Mouse (Mus musculus) limb, embryonic 13.5 days (tissue): ENCODE data around the gene Scarb2. TPM values are rescaled to one million over a fixed set of nuclear protein-coding genes. Genes with fewer than 3 reads are reported as not detected.
A peak's percentile ranks its signal among the peaks of the same experiment; 100 is the strongest.

Experiments
- ATAC-seq: fragments of 200-750 bp; cut with Nextera tagmentation; 2 replicates; pipeline ENCODE4 v1.8.0; 2017; ENCODE audit warnings: low read depth, moderate number of reproducible peaks, moderate TSS enrichment; ENCODE audit not compliant: low FRiP score
- H3K27ac ChIP-seq: fragments of 300-500 bp; sonication (generic); 2 replicates; pipeline ENCODE4 v1.5.1; 2015; ENCODE audit warnings: inconsistent platforms, mild to moderate bottlenecking, moderate library complexity
- H3K27me3 ChIP-seq: fragments of 300-500 bp; sonication (generic); 2 replicates; pipeline ENCODE4 v1.6.1; 2015; ENCODE audit warnings: mild to moderate bottlenecking, inconsistent platforms
- H3K36me3 ChIP-seq: fragments of 300-500 bp; sonication (generic); 2 replicates; pipeline ENCODE4 v1.6.1; 2015; ENCODE audit warnings: inconsistent platforms, mild to moderate bottlenecking, moderate library complexity
- H3K4me1 ChIP-seq: fragments of 300-500 bp; sonication (generic); 2 replicates; pipeline ENCODE4 v1.6.1; 2015; ENCODE audit warnings: inconsistent platforms
- H3K4me2 ChIP-seq: fragments of 300-500 bp; sonication (generic); replicated peaks from 2 replicates; pipeline ENCODE4 v1.6.1; 2015; ENCODE audit warnings: inconsistent platforms, mild to moderate bottlenecking, moderate library complexity
- H3K4me3 ChIP-seq: fragments of 300-500 bp; sonication (generic); 2 replicates; pipeline ENCODE4 v1.5.1; 2015; ENCODE audit warnings: moderate library complexity, mild to moderate bottlenecking, inconsistent platforms
- H3K9ac ChIP-seq: fragments of 300-500 bp; sonication (generic); 2 replicates; pipeline ENCODE4 v1.6.1; 2015; ENCODE audit warnings: mild to moderate bottlenecking, inconsistent platforms
- H3K9me3 ChIP-seq: fragments of 300-500 bp; sonication (generic); 2 replicates; pipeline ENCODE4 v1.6.1; 2016; ENCODE audit warnings: inconsistent platforms
- WGBS: fragments of 180-500 bp; shearing (Covaris S2); methylation state at CpG from one replicate; pipeline ENCODE4 v1.1.7; 2015; 5-methylcytosine and 5-hydroxymethylcytosine counted together
- polyA plus RNA-seq: library from polyadenylated mRNA; unstranded; fragments of >200 nt; fragmentation: Nextera tagmentation; extraction: Ambion mirVana; gene quantifications from 2 replicates; pipeline ENCODE4 v1.2.1, GENCODE M21; 2015

The Scarb2 gene
- polyA plus RNA-seq, 1 experiment from 2014 or later, result 12.2 TPM

DNA sequence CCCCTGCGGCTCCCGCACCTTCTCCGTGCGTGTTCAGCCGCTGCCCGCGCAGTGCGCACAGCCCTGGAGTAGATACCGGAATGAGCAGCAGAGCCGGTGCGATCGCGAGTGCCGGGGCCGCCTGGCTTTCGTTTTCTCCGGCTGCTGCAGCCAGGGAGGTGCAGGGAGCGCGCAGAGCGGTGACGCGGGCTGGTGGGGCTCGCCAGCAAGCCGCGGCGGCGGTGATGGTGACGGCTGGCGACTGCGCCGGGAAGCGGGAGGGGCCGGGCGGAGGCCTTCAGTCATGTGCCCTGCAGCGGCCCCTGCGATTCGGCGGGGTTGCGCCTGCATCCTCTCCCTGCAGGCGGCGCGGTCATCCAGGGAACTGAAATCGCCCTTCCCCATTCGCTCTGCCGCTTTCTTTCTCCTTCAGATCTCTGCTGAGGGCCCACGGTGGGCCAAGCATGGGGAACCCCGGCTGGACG is 1.2 kb downstream of the Scarb2 start:
- Histone ChIP-seq H3K27me3 (no peaks in the 10 kb centered on the region), H3K9ac (peak overlapping the region; percentile 94), H3K4me1 (peaks cover 22% of the 10 kb centered on the region), H3K36me3 (no peaks in the 10 kb centered on the region), H3K4me3 (peak overlapping the region; percentile 87), H3K9me3 (no peaks in the 10 kb centered on the region), H3K4me2 (peak overlapping the region; percentile 76), H3K27ac (peak overlapping the region; percentile 96)
- 1% methylated on average over 48 of the region's 48 CpGs for WGBS
- ATAC-seq, result peak; percentile 97

DNA sequence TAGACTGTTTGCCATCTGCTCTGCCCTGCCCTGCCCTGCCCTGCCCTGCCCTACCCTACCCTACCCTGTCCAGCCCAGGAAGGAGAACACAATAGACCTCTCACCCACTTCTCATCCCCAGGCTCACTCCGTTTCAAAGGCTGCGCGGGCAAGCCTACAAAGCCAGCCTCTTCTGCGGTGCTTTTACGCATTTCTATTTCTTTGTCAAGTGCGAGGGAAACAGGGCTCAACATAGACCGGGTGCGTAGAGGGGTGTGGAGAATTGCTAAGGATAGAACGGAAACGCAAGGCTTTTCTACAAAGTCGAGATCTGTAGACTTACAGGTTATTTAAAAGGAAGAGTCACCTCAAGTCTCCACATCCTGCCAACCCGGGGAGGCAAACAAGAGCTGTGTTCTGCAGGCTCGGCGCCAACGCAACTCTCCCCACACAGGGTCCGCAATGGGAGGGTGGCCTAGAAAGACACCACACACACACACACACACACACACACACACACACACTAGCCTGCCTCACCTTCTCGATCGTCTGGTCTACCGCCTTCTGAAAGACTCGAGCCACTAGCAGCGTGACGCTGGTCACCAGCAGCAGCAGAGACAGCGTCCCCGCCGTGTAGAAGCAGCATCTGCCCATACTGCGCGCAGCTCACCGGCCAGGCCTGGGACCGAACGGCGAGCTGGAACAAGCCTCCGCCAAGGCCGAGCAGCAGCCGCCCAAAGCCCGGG is 1.8 kb downstream of the Scarb2 start:
- H3K9ac ChIP-seq, result peak overlapping the region; percentile 94

DNA sequence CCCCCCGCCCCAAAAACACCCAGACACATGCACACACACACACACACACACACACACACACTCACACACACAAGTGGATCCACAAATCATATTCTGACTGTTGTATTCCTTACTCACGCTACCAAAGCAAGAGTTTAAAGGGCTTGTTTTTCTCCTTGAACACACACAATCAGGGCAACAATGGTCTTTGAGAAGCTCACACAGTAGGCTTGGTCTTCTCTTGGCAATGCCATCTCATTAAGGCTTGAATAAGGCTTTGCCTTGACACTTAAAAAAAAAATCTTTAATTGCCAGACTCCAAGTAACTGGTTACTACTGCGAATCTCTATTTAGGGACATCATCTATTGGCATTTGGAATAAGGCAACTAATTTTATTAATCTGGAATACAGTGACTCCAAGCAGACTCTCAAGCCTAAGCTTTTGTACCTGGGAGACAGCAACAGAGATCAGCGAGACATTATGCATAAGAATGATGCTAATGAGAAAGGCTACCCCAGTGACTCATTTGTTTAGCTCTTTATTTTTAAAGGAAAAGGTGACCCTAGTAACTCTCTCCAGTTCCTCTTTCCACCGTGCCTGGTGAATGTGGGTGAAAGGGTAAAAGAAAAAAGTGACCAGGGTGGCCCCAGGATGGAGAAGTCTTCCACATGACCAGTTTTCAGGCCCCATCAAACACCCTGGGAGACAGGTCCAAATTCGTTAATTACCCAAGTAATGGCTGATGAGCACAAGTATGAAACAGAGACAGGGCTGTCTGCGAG is 2.6 kb downstream of the Scarb2 start:
- no peaks in the 10 kb centered on the region for H3K36me3 ChIP-seq
- H3K4me1 ChIP-seq, result peaks cover 23% of the 10 kb centered on the region
- no peak for ATAC-seq
- WGBS, result 41% methylated on average over 7 of the region's 7 CpGs
- H3K27me3 ChIP-seq, result no peaks in the 10 kb centered on the region
- no peaks in the 10 kb centered on the region for H3K9me3 ChIP-seq
- peak overlapping the region; percentile 94 for H3K9ac ChIP-seq
- H3K27ac ChIP-seq, result no peak overlapping the region
- H3K4me2 ChIP-seq, result peak overlapping the region; percentile 76
- H3K4me3 ChIP-seq, result peak overlapping the region; percentile 87

More for the DNA sequence above, 1.8 kb downstream of the Scarb2 start:
- Histone ChIP-seq H3K4me1 (peaks cover 22% of the 10 kb centered on the region), H3K4me2 (peak overlapping the region; percentile 76), H3K36me3 (no peaks in the 10 kb centered on the region), H3K27ac (peak overlapping the region; percentile 96), H3K9me3 (no peaks in the 10 kb centered on the region), H3K27me3 (no peaks in the 10 kb centered on the region), H3K4me3 (peak overlapping the region; percentile 87)
- peak; percentile 85 for ATAC-seq
- WGBS, result under 1% methylated on average over 34 of the region's 35 CpGs

DNA sequence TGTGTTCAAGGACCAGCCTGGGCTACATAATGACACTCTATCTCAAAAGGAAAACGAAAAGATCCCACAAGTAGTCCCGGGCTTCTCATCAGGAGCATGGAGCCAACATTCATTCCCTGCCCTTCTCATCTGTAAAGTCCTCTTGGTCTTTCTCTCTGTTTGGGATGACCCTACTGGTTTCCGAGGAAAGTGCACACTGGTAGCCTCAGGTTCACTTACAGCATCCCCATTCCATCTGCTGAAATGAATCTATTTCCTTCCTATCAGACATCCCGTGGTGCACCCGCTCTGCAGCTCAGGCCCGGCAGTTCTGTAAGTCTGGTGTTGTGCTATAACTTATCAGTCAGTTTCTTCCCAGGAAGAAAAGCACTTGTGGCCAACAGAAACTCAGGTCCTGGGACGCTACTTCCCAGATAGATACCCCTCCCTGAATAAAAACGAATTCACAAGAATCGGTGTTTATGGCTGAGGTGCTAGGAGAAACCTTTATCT is 3.2 kb downstream of the Scarb2 start:
- H3K4me3 ChIP-seq, result peak overlapping the region; percentile 87; the same call in 1 of the 2 replicates
- ATAC-seq, result no peak
- no peaks in the 10 kb centered on the region for H3K9me3 ChIP-seq
- H3K36me3 ChIP-seq, result no peaks in the 10 kb centered on the region
- H3K4me1 ChIP-seq, result peaks cover 29% of the 10 kb centered on the region
- no peak overlapping the region for H3K9ac ChIP-seq
- no peaks in the 10 kb centered on the region for H3K27me3 ChIP-seq
- H3K27ac ChIP-seq, result no peak overlapping the region
- 84% methylated on average over 9 of the region's 9 CpGs for WGBS
- H3K4me2 ChIP-seq, result peak overlapping the region; percentile 76

DNA sequence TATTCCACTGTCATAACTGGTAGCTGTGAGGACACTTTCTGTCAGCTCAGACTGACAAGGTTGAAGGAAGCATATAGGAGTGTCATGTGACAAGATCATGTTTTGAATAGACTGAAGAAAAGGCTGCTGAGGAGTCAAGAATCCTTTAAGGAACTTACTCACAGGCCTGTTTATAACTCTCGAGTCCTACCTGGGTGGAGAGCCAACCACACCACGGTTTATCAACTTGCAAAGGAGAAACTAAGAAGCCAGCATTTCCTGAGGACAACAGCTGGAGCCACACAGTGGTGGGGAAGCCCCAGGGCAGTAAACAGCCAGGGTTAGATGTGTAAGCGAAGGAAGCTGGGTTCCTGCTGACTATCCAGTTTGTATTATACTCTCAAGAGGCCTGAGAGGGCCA is 7.3 kb downstream of the Scarb2 start:
- no peaks in the 10 kb centered on the region for H3K9me3 ChIP-seq
- H3K4me2 ChIP-seq, result no peak overlapping the region
- no peak overlapping the region for H3K9ac ChIP-seq
- no peak overlapping the region for H3K4me3 ChIP-seq
- H3K27me3 ChIP-seq, result no peaks in the 10 kb centered on the region
- 56% methylated on average over 3 of the region's 3 CpGs for WGBS
- H3K4me1 ChIP-seq, result peaks cover 23% of the 10 kb centered on the region
- no peak for ATAC-seq
- H3K27ac ChIP-seq, result no peak overlapping the region
- H3K36me3 ChIP-seq, result no peaks in the 10 kb centered on the region

DNA sequence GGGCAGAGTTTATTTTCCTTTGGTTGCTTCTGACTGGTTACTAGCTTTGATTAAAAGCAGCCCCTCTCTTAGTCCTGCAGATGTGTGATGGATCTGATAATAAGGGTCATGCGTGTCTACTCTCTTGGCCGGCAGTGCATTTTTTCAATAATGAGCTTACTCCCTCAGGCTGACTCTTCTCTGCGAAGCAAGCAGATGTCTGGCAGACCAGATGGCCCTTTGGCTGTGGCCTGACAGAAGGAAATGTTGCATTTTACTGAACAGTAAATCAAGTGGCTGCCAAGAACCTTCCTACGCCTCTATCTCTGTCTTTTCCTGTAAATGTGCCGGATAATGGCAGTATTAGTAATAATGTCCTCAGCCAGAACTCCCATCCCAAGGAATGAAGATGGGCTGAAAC is 8.0 kb downstream of the Scarb2 start:
- no peak overlapping the region for H3K4me3 ChIP-seq
- H3K9me3 ChIP-seq, result no peaks in the 10 kb centered on the region
- ATAC-seq, result peak; percentile 66; the same call in 1 of the 2 replicates
- peaks cover 23% of the 10 kb centered on the region for H3K4me1 ChIP-seq
- H3K4me2 ChIP-seq, result no peak overlapping the region
- 25% methylated on average over 5 of the region's 5 CpGs for WGBS
- no peak overlapping the region for H3K9ac ChIP-seq
- H3K27me3 ChIP-seq, result no peaks in the 10 kb centered on the region
- H3K36me3 ChIP-seq, result no peaks in the 10 kb centered on the region
- no peak overlapping the region for H3K27ac ChIP-seq

DNA sequence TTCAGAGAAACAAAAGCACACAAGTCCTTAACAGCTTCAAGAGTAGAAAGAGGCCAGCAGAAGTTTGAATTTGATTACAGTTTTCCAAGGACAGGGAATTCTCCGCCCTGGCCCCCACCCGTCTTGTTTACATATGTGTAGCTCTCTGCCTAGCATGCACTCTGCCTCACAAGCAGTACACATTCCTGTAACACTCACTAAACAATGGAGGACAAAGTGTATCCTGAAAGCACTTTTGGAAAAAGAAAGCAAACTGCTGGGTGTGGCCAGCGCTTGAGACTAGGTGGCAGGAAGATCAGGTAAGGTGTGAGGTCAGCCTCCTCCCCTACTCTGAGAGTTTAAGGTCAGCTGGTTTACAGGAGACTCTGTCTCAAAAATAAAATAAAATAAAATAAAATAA is 8.4 kb downstream of the Scarb2 start:
- Histone ChIP-seq H3K4me3 (no peak overlapping the region), H3K27ac (no peak overlapping the region), H3K9me3 (no peaks in the 10 kb centered on the region), H3K4me1 (peaks cover 23% of the 10 kb centered on the region), H3K9ac (no peak overlapping the region), H3K36me3 (no peaks in the 10 kb centered on the region), H3K27me3 (no peaks in the 10 kb centered on the region), H3K4me2 (no peak overlapping the region)
- no peak for ATAC-seq
- WGBS, result 74% methylated on average over 3 of the region's 3 CpGs

DNA sequence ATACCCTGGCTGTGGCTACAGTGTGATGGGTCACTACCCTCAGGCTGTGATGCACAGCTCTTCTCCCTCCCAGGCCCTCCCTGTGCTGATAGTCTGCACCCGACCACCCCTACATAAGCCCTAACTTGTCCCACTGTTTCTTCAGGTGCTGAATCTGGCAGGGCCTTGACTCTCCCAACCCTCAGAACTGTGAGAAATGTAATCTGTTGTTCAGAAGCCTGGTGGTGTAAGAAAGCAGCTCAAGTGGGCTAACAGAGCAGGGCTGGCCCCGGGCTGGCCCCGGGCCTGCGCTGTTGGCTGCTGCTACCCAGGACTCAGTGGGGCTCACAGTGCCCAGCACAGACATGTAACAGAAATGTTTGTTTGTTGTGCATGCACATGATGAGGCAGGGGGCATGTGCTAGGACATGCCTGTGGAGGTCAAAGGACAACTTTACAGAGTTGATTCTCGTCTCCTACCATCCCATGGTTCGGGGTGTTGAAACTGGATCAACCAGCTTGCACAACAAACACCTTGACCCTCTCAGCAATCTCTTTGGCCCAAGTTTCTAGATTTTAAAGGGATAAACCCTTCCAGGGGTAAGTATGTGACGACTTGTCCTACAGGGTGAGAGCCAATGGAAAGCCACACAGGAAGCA is 10.7 kb downstream of the Scarb2 start:
- no peaks in the 10 kb centered on the region for H3K9me3 ChIP-seq
- H3K4me2 ChIP-seq, result no peak overlapping the region
- WGBS, result 73% methylated on average over 7 of the region's 7 CpGs
- H3K9ac ChIP-seq, result no peak overlapping the region
- H3K27ac ChIP-seq, result peak overlapping the region; percentile 2; the same call in 1 of the 2 replicates
- no peaks in the 10 kb centered on the region for H3K36me3 ChIP-seq
- H3K27me3 ChIP-seq, result no peaks in the 10 kb centered on the region
- ATAC-seq, result no peak
- no peak overlapping the region for H3K4me3 ChIP-seq
- peaks cover 26% of the 10 kb centered on the region for H3K4me1 ChIP-seq

DNA sequence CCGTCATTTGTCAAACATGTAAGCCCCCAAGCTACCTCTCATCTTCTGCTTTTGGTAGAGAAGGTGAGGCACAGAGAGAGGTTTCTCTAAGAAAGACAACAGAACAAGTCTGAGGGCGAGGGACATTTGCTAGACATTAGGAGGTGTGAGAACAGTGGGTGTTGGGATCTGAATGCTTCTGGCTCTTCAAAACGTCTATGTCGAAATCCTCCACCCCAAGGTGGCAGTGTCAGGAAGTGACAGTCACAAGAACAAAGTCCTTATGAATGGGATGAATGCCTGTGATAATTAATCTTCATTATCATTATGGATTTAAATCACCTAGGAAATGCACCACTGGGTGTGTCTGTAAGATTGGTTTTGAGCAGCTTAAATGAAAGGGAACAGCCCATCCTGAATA is 11.3 kb downstream of the Scarb2 start:
- ATAC-seq, result no peak
- no peaks in the 10 kb centered on the region for H3K27me3 ChIP-seq
- H3K9me3 ChIP-seq, result no peaks in the 10 kb centered on the region
- no peak overlapping the region for H3K9ac ChIP-seq
- no peak overlapping the region for H3K27ac ChIP-seq
- H3K4me1 ChIP-seq, result peaks cover 30% of the 10 kb centered on the region
- H3K4me3 ChIP-seq, result no peak overlapping the region
- H3K36me3 ChIP-seq, result no peaks in the 10 kb centered on the region
- 48% methylated on average over 4 of the region's 4 CpGs for WGBS
- H3K4me2 ChIP-seq, result no peak overlapping the region

DNA sequence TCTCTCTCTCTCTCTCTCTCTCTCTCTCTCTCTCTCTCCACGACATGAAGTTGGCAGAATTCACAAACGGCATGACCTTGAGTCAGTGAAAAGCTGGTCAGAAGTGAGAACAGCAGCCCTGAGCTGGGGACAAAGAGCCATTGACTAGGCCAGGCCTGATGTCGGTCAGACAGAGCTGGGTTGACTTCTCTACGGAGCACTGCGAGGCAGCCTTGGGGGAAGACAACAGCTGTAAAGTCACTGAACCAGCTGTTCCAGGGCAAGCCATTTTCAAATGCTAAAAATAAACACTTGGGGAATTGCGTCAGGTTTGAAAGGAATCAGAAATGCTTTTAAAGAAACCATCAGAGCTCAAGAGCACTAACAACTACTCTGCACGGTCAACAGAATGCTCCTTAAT is 13.2 kb downstream of the Scarb2 start:
- peak; percentile 45; the same call in 1 of the 2 replicates for ATAC-seq
- no peak overlapping the region for H3K4me3 ChIP-seq
- H3K27ac ChIP-seq, result peak overlapping the region; percentile 59
- H3K4me1 ChIP-seq, result peaks cover 38% of the 10 kb centered on the region
- H3K9ac ChIP-seq, result no peak overlapping the region
- 41% methylated on average over 7 of the region's 7 CpGs for WGBS
- no peaks in the 10 kb centered on the region for H3K9me3 ChIP-seq
- H3K36me3 ChIP-seq, result no peaks in the 10 kb centered on the region
- H3K4me2 ChIP-seq, result no peak overlapping the region
- no peaks in the 10 kb centered on the region for H3K27me3 ChIP-seq

DNA sequence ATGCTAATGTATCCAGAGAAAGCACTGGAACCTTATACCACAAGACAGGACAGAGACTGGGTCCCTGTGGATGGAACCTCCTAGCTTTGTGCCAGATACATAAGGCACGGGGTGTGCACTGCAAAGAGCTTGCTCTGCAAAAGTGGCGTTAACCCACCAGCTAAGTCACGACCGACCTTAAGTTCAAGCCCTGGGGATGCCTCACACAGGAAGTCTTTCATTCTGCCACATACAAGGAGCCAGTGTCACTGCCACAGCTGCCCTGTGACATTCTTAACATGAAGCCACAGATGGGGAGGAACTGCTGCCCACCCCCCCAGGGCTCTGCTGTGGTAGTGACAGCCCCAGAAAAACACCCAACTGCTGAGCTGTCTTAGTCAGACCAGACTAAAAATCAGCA is 15.9 kb downstream of the Scarb2 start:
- 62% methylated on average over 4 of the region's 4 CpGs for whole genome bisulfite sequencing
- Histone ChIP-seq H3K4me1 (peaks cover 40% of the 10 kb centered on the region), H3K4me2 (no peak overlapping the region), H3K4me3 (no peak overlapping the region), H3K36me3 (peaks cover 9% of the 10 kb centered on the region), H3K27ac (no peak overlapping the region), H3K9me3 (0 out of 2 replicates have a peak, but pooled peaks cover 4% of the 10 kb centered on the region), H3K27me3 (no peaks in the 10 kb centered on the region), H3K9ac (no peak overlapping the region)
- no peak for ATAC-seq

DNA sequence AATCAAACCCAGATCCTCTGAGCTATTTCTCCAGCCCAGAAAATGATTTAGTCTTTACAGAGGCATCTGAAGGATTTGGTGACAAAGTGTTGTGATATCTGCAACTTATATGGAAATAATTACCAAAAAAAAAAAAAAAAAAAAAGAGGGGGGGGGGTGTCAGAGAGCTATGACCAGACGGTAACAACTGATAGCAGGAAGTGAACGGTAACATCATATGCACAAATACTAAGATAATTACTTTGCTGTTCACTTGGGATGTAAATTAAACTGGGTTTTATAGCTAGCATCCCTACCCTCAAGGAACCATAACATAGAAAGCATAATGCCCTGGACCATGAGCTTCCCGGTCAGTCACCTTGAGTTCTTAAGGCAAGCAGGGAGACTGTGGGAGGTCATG is 16.3 kb downstream of the Scarb2 start:
- H3K4me2 ChIP-seq, result no peak overlapping the region
- 0 out of 2 replicates have a peak, but pooled peaks cover 4% of the 10 kb centered on the region for H3K9me3 ChIP-seq
- H3K36me3 ChIP-seq, result peaks cover 9% of the 10 kb centered on the region
- H3K27ac ChIP-seq, result no peak overlapping the region
- H3K27me3 ChIP-seq, result no peaks in the 10 kb centered on the region
- H3K9ac ChIP-seq, result no peak overlapping the region
- ATAC-seq, result no peak
- peaks cover 40% of the 10 kb centered on the region for H3K4me1 ChIP-seq
- WGBS, result 77% methylated on average over 3 of the region's 3 CpGs
- no peak overlapping the region for H3K4me3 ChIP-seq
